Mouse (Mus musculus) brain, embryonic 14.5 days (tissue): ENCODE data around the gene D630023F18Rik. TPM values are rescaled to one million over a fixed set of nuclear protein-coding genes. Genes with fewer than 3 reads are reported as not detected.

Experiments used
- DNase-seq: peaks from one replicate; pipeline ENCODE4 v3.0.0-alpha.2; 2011; ENCODE audit warnings: low read depth
- CTCF ChIP-seq: fragments of 200-500 bp; IDR thresholded peaks from 2 replicates; pipeline ENCODE4 v1.5.1; 2012; ENCODE audit warnings: inconsistent platforms, mild to moderate bottlenecking, moderate library complexity, borderline replicate concordance; ENCODE audit not compliant: insufficient read depth, insufficient read length; ENCODE audit errors: extremely low read depth
- POLR2A ChIP-seq: fragments of 200-500 bp; IDR thresholded peaks from 2 replicates; pipeline ENCODE4 v1.6.1; 2012; ENCODE audit warnings: mild to moderate bottlenecking, inconsistent platforms, borderline replicate concordance; ENCODE audit not compliant: poor library complexity, insufficient read depth, insufficient read length, severe bottlenecking; ENCODE audit errors: extremely low read depth
- polyA plus RNA-seq: library from polyadenylated mRNA; depleted of rRNA; stranded (reverse); fragments of >200 nt; gene quantifications from 2 replicates; pipeline ENCODE4 v1.2.3, GENCODE M21; 2012; rRNA removed

D630023F18Rik gene
- 0.34 and 0.49 TPM in 2 replicates for polyA plus RNA-seq

DNA sequence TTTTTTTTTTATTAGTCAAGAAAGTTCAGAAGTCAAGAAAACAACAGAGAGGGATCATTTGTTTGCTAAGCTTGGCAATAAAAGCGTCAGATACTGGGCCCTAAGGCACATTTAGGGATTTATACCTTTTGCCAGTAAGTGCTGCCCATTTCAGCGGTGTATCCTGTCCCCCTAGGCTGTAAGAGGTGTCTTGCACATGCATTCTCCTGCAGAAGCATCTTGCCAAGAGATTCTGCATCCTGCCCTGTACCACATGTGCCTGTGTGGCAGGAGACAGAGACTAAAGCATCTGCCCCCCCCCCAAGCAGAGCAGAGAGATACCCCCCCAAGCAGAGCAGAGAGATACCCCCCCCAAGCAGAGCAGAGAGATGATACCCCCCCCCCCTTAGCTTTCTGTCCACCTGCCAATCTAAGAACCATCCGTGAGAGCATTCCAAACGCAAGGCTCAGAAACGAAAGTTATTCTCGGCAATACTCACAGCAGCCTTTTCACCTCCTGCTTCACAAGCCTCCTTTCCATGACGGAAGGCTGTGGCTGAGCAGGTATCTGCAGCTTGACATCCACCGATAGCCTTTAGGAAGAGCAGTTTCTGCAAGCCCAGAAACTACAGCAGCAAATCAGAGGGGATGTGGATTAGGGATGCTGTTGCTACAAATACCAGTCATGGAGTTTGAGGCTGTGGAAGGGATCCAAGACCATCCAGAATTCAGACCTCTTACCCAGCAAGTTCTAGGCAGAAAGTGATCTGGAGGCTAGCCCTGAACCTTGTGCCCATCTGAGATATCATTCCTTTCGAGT is at the start of gene D630023F18Rik:
Gene D630023F18Rik, minus strand, starts transcription at position 641 of the 799 bp plus-strand sequence.
- TF ChIP-seq POLR2A = no peak
- no peak for TF ChIP-seq CTCF
- DNase-seq = peak; percentile 42

GRCm38 (mm10) chr1:65171579-65171978 is 48.6 kb upstream of the D630023F18Rik start:
- TF ChIP-seq CTCF (no peak), POLR2A (no peak)
- peak; percentile 37 for DNase-seq

DNA sequence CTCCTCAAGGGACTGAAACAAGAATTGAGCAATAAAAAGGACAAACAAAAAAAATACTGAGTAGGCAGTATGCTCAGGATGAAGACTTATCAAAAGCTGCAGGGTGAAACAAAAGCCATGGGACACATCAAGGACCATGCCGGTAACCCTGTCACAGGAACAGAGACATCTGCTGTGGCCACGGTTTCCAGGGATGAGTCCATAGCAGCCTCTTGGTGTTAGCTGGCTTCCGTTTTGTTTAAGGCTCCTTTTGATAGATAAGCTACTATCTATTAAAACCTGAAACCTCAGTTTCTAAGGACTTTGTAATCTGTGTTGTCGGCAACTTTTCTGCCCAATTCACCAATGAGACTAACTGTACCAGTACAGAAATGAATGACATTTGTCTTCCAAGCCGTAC is 46.9 kb upstream of the D630023F18Rik start:
- no peak for DNase-seq
- TF ChIP-seq POLR2A (no peak), CTCF (no peak)

GRCm38 (mm10) chr1:65169536-65169935 is 46.5 kb upstream of the D630023F18Rik start:
- TF ChIP-seq CTCF (no peak), POLR2A (no peak)
- no peak for DNase-seq

DNA sequence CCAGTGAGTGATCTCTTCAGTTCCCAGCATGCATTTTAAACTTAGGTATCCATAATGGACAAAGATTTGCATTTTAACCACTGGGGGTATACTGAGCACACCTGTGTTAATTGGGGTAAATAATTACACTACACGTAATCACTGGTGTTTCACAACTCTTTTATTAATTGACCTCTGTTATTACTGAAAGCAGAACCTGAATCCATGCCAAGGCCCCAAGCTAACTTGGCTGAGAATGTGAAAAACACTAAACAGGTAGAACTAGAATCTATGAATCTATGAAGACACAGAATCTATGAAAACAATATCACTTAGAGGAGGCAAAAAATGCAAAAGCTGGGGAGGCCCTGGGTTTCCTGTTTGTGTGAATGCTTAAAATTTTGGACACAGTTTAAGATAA is 44.5 kb upstream of the D630023F18Rik start:
- no peak for DNase-seq
- TF ChIP-seq CTCF (no peak), POLR2A (no peak)

DNA sequence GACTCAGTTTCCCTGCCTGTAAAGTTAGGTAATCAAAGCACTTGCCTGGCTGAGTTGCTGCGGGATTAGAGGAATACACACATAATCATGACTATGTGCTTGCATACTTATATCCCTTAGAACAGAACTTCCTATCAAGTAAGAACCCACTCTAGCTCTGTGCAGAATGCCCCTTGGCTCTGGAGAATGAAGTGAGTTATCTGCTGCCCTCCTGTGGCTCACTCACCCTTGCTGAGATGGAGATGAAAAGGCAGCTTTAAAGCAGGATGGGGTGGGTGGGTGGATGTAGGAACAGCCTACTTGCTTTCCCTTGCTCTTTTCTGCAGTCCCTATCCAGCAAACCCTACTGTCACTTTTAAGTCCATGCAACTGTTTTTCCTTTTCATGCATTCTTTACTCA is 39.2 kb upstream of the D630023F18Rik start:
- TF ChIP-seq POLR2A = no peak
- TF ChIP-seq CTCF = no peak
- DNase-seq = no peak

- no peak for TF ChIP-seq POLR2A
- no peak for TF ChIP-seq CTCF
- no peak for DNase-seq
Observed at GRCm38 (mm10) chr1:65156111-65156510, 33.1 kb upstream of the D630023F18Rik start.

DNA sequence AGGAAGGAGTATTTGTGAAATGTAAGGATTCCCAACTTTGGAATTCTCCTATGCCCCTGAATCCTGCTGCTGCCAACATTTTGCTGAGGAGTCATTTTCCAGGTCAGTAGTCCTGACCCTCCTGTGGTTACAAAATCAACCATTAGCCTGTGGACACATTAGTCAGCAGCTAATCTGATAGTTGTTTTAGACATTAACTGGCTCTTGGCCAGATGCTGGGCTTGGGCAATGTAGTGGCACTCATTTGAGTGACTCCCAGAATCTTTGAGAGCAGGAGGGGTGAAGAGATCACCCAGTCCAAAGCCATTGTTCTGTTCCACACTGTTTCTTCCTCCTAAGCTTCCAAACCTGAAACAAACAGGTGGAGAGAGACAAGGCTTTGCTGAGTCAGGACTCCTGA is 31.8 kb upstream of the D630023F18Rik start:
- TF ChIP-seq POLR2A = no peak
- TF ChIP-seq CTCF = no peak
- no peak for DNase-seq

GRCm38 (mm10) chr1:65147971-65148370 is 25.0 kb upstream of the D630023F18Rik start:
- TF ChIP-seq CTCF (no peak), POLR2A (no peak)
- DNase-seq = no peak

GRCm38 (mm10) chr1:65147326-65147725 is 24.3 kb upstream of the D630023F18Rik start:
- DNase-seq = no peak
- TF ChIP-seq CTCF = no peak
- TF ChIP-seq POLR2A = no peak

GRCm38 (mm10) chr1:65146601-65147000 is 23.6 kb upstream of the D630023F18Rik start:
- DNase-seq = no peak
- TF ChIP-seq POLR2A (no peak), CTCF (no peak)

DNA sequence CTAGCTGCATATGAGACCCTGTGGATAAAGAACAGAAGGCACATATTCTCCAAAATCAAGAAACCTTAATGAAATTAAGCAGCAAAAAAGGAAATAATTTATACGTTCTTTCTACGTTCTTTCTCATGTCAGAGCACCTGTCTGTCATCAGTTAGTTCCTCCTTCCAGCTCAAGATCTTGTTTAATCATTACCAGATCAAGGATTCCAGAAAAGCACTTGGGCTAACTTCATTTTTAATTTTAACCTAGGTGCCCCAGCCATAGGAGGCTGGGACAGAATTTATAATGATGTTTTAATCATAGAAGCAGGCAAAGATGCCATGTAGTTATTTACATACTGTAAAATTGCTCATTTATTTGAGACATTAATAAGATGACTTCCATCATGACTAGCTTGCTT is 21.8 kb upstream of the D630023F18Rik start:
- no peak for DNase-seq
- no peak for TF ChIP-seq CTCF
- TF ChIP-seq POLR2A = no peak

- DNase-seq = no peak
- TF ChIP-seq CTCF (no peak), POLR2A (no peak)
Observed at GRCm38 (mm10) chr1:65137560-65137959, 14.5 kb upstream of the D630023F18Rik start.

DNA sequence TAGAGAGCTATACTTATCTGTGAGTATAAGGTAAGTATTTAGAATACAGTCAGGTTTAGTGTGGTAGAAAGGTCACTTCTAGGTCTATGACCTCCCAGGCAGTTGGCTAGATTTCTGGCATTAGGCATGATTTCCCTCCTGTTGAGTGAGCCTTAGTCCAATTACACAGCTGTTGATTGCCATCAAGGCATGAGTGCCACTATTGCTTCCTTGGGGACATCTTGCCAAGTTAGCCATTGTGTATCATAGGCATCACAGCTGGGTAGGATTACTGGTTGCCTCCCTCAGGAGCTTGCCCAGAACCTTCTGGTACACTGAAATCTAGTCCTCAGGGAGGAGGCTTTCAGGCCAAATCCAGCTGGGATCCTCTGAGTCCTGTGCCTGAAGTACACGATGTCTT is 9.8 kb upstream of the D630023F18Rik start:
- no peak for DNase-seq
- TF ChIP-seq POLR2A = no peak
- TF ChIP-seq CTCF = no peak
